Mouse (Mus musculus) granulocyte monocyte progenitor cell, adult 5-6 weeks (primary cell): Measurements from ENCODE around the gene Myh7. TPM values are rescaled to one million over a fixed set of nuclear protein-coding genes. Genes with fewer than 3 reads are reported as not detected.
"Not testable (repeated sequence)": the region's sequence is repeated elsewhere in the genome, so short reads cannot be mapped to it uniquely, and the experiment has no call there.

Experiments
- ATAC-seq: replicated peaks from 2 replicates; pipeline ENCODE4 v1.8.0; 2016; ENCODE audit warnings: mild to moderate bottlenecking, moderate TSS enrichment, inconsistent platforms; ENCODE audit not compliant: poor library complexity, severe bottlenecking
- total RNA-seq, 2 experiments: library from RNA; stranded (forward) in 1 of 2; stranded (reverse) in 1 of 2; fragments of 200-712, 200-1000 nt in 1 of 2; fragments of >200 nt in 1 of 2; fragmentation: Nextera tagmentation in 1 of 2; gene quantifications; 2 replicates each; pipeline ENCODE4 v1.2.3; 2014 to 2017

Myh7 gene
- total RNA-seq, 2 experiments from 2014 or later, result not detected

DNA sequence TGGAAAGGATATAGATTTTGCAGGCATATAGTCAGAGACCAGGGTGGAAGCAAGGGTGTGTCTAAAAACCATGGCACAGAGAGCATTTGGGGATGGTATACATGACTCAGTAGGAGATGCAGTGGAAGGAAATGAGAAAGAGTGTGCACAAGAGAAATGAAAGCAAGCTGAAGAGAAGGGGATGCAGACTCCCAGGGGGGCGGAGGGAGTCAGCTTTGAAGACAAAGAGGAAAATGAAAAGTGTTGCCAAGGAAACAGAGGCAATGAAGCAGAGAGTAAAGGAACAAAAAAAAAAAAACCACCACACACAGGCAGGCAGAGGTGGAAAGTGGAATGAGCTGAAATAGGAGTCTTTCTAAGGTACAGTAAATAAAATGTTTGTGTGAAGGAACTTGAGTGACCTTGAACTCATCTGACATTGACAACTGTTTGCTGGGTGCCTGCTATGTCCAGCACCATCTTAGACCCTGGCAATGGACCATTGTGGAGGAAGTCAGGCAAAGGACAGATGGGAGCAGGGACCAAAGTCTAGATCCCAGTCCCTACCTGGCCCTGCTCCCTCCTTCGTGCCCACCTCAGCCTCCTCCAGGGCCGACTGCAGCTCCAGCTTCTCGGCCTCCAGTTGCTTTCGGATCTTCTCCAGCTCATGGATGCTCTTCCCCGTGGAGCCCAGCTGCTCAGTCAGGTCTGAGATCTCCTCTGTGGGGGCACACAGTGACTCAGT, 20.2 kb downstream of the Myh7 start:
- no peak for ATAC-seq

- not testable (repeated sequence) for ATAC-seq
Measured at GRCm38 (mm10) chr14:54972786-54973185, 21.6 kb downstream of the Myh7 start.

DNA sequence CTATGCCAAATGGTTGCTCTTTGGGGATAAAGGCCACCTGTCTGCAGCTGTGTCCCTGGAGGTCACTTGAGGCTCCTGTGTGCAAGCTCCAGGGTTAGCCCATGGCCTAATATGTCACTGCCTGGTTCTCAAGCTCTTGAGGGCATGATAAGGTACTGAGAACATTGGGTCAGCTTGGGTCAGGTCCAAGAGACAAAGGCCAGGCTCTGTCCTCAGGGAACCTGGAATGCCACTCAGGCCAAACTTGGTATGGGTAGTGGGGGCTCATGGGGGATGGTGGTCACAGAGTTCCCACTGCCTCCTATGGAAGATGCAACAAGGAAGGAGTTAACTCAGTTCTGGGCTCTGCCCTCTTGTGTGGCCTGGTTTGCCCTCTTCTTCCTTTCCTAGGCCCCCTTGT, 26.1 kb downstream of the Myh7 start:
- ATAC-seq, result no peak

GRCm38 (mm10) chr14:54967874-54968273, 26.6 kb downstream of the Myh7 start:
- no peak for ATAC-seq

DNA sequence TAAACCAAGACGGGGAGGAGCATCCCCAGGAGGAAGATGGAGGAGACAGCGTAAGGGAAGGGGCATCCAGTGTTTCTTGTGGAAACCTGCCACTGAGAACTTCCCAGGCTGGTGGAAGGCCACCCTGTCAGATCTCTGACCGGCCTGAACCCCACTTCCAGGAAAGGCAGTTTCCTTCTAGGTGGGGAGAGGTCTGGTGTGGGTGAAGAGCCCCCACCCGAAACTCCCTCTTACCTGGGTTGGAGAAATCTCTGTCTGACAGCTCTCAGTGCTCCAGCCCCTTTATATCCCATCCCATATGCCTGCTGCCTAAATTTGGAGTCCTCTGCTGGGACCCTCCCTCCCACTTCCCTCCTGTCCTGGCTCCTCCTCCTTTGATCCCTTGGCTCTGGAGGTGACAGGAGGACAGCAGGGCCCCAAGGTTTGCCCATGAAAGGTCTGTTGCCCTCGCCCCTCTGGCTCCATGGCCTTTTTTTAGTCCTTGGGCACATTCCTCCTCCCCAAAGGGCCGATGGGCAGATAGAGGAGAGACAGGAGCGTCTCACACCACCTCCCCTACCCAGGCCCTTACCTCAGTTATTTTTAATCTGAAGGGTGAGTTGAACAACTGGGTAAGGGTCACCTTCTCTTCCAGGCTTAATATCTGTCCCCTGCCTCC, 28.0 kb downstream of the Myh7 start, which contains the start of gene Myh6:
Myh6 (minus strand) TSS at position 608 of the 658 bp plus-strand sequence.
- no peak for ATAC-seq

DNA sequence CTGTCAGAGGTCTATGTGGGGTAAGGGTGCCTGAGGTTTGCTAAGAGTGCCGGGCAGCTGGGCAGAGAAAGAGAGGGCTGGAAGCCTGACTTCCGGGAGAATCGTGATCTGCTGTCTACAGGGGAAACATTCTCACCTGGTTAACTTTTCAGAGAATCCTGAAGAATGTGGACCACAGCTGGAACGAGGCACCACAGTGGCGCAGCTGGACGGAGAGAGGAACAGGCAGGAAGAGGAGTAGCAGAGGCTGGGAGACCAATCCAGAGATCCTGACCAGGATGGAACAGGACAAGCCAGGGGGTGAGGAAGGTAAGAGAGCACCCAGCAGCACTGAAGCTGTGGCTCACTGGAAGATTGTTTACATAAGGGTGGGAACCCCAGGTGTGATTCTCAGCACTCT, 28.8 kb downstream of the Myh7 start:
- no peak for ATAC-seq

GRCm38 (mm10) chr14:54965044-54965443, 29.4 kb downstream of the Myh7 start:
- no peak for ATAC-seq

GRCm38 (mm10) chr14:54963727-54964126, 30.7 kb downstream of the Myh7 start:
- ATAC-seq, result no peak

GRCm38 (mm10) chr14:54962714-54963113, 31.7 kb downstream of the Myh7 start:
- no peak for ATAC-seq

DNA sequence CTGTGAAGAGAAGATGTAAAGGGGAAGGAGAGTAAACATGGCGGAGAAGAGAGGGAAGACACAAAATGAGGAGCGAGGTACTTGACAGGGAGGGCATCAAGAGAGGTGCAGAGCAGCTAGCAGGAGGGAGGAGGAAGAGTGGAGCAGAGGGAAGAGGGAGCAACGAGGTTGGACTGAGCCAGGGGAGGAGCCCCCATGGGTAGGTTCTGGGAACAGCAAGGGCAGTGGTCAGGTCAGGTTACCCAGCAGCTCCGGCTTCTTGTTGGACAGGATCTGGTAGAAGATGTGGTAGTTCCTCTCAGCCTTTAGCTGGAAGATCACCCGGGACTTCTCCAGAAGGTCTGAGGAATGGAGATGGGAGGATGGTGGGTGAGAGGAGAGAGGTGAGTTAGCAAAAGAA, 32.9 kb downstream of the Myh7 start:
- no peak for ATAC-seq

GRCm38 (mm10) chr14:54960769-54961168, 33.7 kb downstream of the Myh7 start:
- ATAC-seq, result peak; percentile 20; the same call in 1 of the 2 replicates

DNA sequence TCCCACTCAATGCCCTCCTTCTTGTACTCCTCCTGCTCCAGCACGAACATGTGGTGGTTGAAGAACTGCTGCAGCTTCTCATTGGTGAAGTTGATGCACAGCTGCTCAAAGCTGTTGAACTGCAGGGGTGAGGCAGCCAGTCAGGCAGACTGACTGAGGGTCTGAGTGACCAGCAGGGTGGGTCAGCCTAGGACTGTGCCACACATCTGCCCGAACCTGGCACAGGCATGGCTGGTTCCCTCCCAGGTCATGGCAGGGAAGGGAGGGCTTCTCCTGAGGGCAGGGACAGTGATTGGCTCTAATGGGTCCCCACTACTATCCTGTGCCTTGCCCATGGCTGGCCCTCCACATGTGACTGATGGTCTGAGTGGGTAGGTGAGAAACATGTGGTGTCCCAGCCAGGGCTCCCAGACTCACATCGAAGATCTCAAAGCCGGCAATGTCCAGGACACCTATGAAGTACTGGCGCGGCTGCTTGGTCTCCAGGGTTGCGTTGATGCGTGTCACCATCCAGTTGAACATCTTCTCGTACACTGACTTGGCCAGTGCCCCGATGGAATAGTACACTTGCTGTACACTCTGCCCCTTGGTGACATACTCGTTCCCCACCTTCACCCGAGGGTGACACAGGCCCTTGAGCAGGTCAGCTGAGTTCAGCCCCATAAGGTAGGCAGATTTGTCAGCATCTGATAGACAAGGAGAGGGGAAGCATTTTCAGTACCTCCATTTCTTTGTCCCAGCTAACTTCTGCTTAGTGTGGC, 34.4 kb downstream of the Myh7 start:
- ATAC-seq, result not testable (repeated sequence)

GRCm38 (mm10) chr14:54959197-54959596, 35.2 kb downstream of the Myh7 start:
- no peak for ATAC-seq

GRCm38 (mm10) chr14:54958503-54958902, 35.9 kb downstream of the Myh7 start:
- ATAC-seq, result no peak

GRCm38 (mm10) chr14:54956533-54956932, 37.9 kb downstream of the Myh7 start:
- ATAC-seq, result no peak

DNA sequence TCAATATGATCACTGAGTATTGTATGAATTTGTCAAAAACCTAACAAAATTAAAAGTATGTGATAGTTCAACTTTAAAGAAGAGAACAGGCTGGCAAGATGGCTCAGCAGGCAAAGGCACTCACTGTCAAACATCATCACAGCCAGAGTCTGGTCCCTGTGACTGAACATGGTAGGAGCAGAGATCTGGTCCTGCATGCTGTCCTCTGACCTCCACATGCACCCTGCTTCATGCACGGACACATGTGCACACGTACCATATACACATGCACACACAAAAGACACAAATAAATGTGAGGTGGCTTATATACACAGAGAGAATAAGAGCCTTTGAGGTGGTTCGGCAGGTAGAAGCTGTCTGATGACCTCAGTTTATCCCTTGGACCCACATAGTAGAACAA, 38.9 kb downstream of the Myh7 start:
- ATAC-seq, result no peak

DNA sequence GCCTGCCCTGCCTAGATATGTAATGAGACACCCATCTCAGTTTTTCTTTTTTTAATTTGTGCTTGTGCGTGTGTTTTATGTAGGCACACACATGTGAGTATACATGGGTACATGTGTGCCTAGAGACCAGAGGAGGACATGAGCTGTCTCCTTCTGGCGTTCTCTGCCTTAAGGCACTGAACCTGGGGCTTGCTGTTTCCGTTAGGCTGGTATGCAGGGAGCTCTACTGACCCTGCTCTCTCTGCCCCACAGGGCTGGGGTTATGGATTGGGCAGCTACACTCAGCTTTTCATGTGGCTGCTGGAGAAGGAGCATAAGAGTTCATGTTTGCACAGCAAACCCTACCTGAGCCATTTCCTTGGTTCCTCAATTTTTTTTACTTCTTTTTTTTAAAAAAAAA, 40.0 kb downstream of the Myh7 start:
- no peak for ATAC-seq

- ATAC-seq, result no peak
Measured at GRCm38 (mm10) chr14:54953664-54954206, 40.7 kb downstream of the Myh7 start.

GRCm38 (mm10) chr14:54951587-54951986, 42.8 kb downstream of the Myh7 start:
- ATAC-seq, result no peak

DNA sequence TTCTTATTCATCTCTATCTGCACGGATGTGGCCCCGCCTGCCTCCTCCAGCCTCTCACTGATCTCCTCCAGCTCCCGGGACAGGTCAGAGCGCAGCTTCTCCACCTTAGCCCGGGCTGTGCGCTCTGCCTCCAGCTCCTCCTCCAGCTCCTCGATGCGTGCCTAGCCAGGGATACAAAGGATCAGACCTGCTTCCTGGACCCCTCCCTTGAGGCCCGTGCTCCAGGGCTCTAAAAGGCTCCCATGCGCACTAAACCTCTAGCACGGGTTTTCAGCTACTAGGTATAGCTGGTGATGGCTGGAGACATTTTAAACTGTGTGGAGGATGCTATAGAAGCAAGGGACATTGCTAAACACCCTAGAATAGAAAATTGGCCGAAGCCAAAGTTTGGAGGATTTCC, 43.9 kb downstream of the Myh7 start:
- ATAC-seq, result no peak

DNA sequence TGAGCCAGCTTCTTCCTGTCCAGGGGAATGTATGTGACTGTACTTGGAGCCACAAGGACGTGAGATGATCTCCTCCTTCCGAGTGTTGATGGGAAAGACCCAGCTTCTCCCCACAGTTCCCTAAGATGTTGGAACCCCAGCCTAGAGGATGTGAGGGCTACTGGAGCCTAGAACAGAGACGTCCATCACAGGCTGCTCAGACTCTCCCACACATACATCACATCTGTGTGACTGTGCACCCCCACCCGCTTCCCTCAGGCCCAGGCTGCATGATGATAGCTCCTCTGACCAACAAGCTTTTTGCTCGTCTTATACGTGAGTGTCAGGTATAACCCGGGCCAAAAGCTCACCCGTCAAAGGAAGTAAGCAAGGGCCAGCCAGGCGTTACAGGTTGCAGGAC, 45.6 kb downstream of the Myh7 start:
- ATAC-seq, result no peak
